Mouse (Mus musculus): ENCODE results near the gene Lta. TPM values are rescaled to one million over a fixed set of nuclear protein-coding genes. Genes with fewer than 3 reads are reported as not detected.

Lta gene
- polyA plus RNA-seq, 1 experiment, result 4.4 TPM

DNA sequence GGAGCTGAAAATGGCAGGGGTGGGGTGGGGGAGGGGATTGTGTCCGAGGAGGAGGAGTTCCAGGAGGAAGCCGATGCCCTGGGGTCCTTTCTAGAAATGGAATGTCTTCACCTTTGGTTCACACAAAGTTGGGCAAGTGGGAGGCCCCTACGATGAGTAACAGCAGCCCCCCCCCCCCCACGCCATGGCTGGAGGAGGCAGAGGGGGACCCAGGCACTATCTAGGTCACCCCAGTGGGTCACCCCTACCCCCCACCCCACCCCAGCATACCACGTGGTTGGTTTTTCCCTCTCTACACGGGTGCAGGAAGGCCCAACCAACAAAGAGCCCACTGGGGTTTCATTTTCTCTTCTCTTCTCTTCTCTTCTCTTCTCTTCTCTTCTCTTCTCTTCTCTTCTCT, 8.0 kb downstream of the Lta start:
- no peak overlapping the region for H3K27ac ChIP-seq (ENCODE audit: control insufficient read depth, insufficient read depth, low read depth, low read length, poor library complexity)
- TF ChIP-seq POLR2A (IDR thresholded peaks at IDR 0.05; ENCODE audit: borderline replicate concordance, control insufficient read depth, low read depth, low read length), result no peak
- H3K4me3 ChIP-seq (replicated peaks; ENCODE audit: control insufficient read depth, low read depth, low read length), result no peak overlapping the region
- WGBS, result 8% methylated on average over 6 of the region's 6 CpGs
- H3K4me1 ChIP-seq (ENCODE audit: control insufficient read depth, insufficient read depth, low read length), result peaks cover 6% of the 10 kb centered on the region; the same call in 1 of the 2 replicates

DNA sequence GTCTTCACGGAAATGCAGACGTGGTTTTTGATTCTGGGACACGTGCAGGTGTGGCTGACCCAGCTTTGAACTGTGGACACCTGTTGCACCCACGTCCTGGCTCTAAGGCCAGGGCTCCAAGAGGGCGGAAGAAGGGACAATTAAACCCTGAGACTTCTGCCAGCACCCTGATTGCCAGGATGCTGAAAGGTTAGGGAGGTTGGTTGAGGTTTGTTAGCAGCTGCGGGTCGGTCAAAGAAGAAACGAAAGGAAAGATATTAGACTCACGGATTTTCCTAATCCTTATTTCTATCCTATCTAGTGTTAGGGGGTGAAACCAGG, 8.9 kb downstream of the Lta start:
- Histone ChIP-seq H3K27ac (ENCODE audit: control insufficient read depth, insufficient read depth, low read depth, low read length, poor library complexity) (peak overlapping the region; percentile 90; the same call in 1 of the 2 replicates), H3K4me3 (replicated peaks; ENCODE audit: control insufficient read depth, low read depth, low read length) (peak overlapping the region; percentile 62), H3K4me1 (ENCODE audit: control insufficient read depth, insufficient read depth, low read length) (peaks cover 8% of the 10 kb centered on the region; the same call in 1 of the 2 replicates)
- 25% methylated on average over 9 of the region's 9 CpGs for WGBS
- TF ChIP-seq POLR2A (IDR thresholded peaks at IDR 0.05; ENCODE audit: borderline replicate concordance, control insufficient read depth, low read depth, low read length), result no peak
- TF ChIP-seq CTCF (IDR thresholded peaks at IDR 0.05; ENCODE audit: control insufficient read depth, insufficient read depth, low read length), result no peak

DNA sequence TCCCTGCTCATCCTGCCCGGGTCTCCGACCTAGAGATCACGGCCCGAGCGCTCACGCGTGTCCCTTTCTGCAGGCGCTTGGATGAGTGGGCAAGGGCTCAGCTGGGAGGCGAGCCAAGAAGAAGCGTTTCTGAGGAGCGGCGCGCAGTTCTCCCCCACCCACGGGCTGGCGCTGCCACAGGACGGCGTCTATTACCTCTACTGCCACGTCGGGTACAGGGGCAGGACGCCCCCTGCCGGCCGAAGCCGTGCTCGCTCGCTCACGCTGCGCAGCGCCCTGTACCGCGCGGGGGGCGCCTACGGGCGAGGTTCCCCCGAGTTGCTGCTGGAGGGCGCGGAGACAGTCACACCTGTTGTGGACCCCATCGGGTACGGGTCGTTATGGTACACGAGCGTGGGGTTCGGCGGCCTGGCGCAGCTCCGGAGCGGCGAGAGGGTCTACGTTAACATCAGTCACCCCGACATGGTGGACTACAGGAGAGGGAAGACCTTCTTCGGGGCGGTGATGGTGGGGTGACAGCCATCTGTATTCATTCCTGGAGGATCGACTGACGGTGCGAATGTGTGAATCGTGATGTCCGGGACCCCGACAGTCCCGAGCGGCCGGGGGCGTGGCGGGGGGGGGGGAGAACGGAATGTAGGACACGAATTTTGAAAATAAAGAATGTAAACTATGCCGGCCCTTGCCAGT, 9.4 kb downstream of the Lta start:
- peak overlapping the region; percentile 90 for H3K27ac ChIP-seq (ENCODE audit: control insufficient read depth, insufficient read depth, low read depth, low read length, poor library complexity)
- peaks cover 9% of the 10 kb centered on the region; the same call in 1 of the 2 replicates for H3K4me1 ChIP-seq (ENCODE audit: control insufficient read depth, insufficient read depth, low read length)
- 1% methylated on average over 66 of the region's 66 CpGs for WGBS
- peak overlapping the region; percentile 62 for H3K4me3 ChIP-seq (replicated peaks; ENCODE audit: control insufficient read depth, low read depth, low read length)
- peak; percentile 93 for TF ChIP-seq CTCF (IDR thresholded peaks at IDR 0.05; ENCODE audit: control insufficient read depth, insufficient read depth, low read length)
- peak; percentile 67; the same call in 1 of the 2 replicates for TF ChIP-seq POLR2A (IDR thresholded peaks at IDR 0.05; ENCODE audit: borderline replicate concordance, control insufficient read depth, low read depth, low read length)

DNA sequence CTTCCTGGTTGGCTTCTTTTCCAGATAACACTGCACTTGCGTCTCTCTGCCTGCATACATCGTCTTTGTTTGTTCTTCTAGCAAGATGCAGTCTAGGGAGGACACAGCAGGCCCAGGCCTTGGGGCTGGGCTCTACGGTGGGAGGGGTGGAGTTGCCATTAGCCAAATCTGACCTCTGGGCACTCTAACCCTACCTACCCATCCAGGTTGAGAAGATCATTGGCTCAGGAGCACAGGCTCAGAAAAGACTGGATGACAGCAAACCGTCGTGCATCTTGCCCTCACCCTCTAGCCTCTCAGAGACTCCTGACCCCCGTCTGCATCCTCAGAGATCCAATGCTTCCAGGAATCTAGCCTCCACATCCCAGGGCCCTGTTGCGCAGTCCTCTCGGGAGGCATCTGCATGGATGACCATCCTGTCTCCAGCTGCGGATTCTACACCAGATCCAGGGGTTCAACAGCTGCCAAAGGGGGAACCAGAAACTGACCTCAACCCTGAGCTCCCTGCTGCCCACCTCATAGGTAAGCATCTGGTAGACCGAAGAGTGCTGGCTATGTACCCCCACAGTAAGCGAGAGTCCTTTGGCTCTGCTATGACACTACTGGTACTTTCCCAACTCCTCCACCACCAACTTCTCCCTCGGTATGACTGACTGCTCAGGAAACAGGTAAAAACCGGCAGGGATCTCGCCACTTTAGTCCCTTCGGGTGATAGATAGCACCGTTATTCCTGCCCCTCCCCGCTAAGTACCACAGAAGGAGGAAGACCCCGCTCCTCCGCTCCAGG, 10.1 kb downstream of the Lta start:
- TF ChIP-seq POLR2A (IDR thresholded peaks at IDR 0.05; ENCODE audit: borderline replicate concordance, control insufficient read depth, low read depth, low read length) (0 out of 2 replicates have a peak, but pooled peaks have one; percentile 1), CTCF (IDR thresholded peaks at IDR 0.05; ENCODE audit: control insufficient read depth, insufficient read depth, low read length) (no peak)
- H3K4me1 ChIP-seq (ENCODE audit: control insufficient read depth, insufficient read depth, low read length), result peaks cover 13% of the 10 kb centered on the region; the same call in 1 of the 2 replicates
- H3K4me3 ChIP-seq (replicated peaks; ENCODE audit: control insufficient read depth, low read depth, low read length), result peak overlapping the region; percentile 62
- peak overlapping the region; percentile 90 for H3K27ac ChIP-seq (ENCODE audit: control insufficient read depth, insufficient read depth, low read depth, low read length, poor library complexity)
- WGBS, result 20% methylated on average over 19 of the region's 19 CpGs

DNA sequence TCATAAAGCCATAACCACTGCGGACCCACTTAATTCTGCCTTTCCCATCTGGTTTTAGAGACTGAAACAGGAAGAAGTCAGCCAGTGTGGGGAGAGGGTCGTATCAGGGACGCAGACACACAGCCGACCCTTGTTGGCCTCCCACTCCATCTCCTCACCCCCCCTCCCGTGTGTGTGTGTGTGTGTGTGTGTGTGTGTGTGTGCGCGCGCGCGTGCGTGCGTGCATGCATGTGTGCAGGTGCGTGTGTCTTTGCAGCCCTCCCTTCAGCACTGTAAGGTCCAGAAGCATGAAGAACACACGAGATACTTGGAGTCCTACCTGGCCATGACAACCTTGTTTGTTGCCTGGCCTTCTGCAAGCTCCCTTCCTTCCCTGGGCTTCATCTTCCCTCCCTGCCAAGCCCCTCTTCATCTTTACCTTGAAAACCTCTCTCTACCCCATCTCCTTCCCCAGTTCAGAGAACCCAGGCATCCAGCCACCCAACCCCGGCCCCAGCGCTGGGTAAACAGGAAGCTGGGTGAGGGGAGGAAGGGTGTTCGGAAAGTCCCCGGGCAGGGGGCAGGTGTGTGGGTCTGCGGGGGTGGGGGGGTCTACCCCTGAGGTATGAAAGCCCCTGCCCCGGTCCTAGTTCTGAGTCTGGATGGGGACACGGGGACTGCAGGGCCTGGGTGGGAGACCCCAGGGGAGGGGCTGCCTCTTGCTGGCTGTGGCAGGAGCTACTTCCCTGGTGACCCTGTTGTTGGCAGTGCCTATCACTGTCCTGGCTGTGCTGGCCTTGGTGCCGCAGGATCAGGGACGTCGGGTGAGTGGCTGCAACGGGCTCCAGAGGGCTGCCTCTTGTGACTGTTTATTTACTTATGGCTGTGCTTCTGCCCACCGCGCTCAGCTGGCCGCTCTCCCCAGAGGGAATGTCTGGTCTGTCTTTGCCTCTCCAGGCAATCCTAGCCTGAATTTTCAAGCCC, 11.0 kb downstream of the Lta start, which contains the start of gene Ltb:
TSS of gene Ltb (plus strand) at position 559 of the 963 bp plus-strand sequence.
- peak; percentile 48; the same call in 1 of the 2 replicates for TF ChIP-seq POLR2A (IDR thresholded peaks at IDR 0.05; ENCODE audit: borderline replicate concordance, control insufficient read depth, low read depth, low read length)
- TF ChIP-seq CTCF (IDR thresholded peaks at IDR 0.05; ENCODE audit: control insufficient read depth, insufficient read depth, low read length), result no peak
- peak within 1 kb of the TSS; percentile 90 for H3K27ac ChIP-seq (ENCODE audit: control insufficient read depth, insufficient read depth, low read depth, low read length, poor library complexity)
- H3K4me1 ChIP-seq (ENCODE audit: control insufficient read depth, insufficient read depth, low read length), result peaks cover 13% of the 10 kb centered on the region; the same call in 1 of the 2 replicates
- WGBS, result 8% methylated on average over 28 of the region's 28 CpGs
- H3K4me3 ChIP-seq (replicated peaks; ENCODE audit: control insufficient read depth, low read depth, low read length), result peak within 1 kb of the TSS; percentile 73

DNA sequence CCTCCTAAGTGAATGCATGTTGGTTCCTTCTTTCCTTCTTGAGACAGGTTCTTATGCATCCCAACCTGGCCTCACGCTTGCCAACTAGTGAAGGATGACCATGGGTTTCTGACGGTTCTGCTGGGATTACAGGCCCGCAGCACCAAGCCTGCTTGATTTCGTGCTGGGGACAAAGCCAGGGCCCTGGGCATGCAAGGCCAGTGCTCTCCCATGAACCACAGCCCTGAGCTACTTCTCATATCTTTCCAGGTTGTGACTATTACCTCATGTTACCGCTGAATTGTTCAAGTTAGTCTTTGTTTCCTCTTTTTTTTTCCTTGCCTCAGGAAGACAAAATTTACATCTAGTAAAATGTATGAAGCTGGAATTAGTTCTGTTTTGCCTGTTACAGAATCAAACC, 12.2 kb downstream of the Lta start:
- peak overlapping the region; percentile 92 for H3K27ac ChIP-seq (ENCODE audit: control insufficient read depth, insufficient read depth, low read depth, low read length, poor library complexity)
- peaks cover 13% of the 10 kb centered on the region; the same call in 1 of the 2 replicates for H3K4me1 ChIP-seq (ENCODE audit: control insufficient read depth, insufficient read depth, low read length)
- H3K4me3 ChIP-seq (replicated peaks; ENCODE audit: control insufficient read depth, low read depth, low read length), result no peak overlapping the region
- TF ChIP-seq CTCF (IDR thresholded peaks at IDR 0.05; ENCODE audit: control insufficient read depth, insufficient read depth, low read length), result no peak
- no peak for TF ChIP-seq POLR2A (IDR thresholded peaks at IDR 0.05; ENCODE audit: borderline replicate concordance, control insufficient read depth, low read depth, low read length)
- 14% methylated on average over 5 of the region's 5 CpGs for WGBS

DNA sequence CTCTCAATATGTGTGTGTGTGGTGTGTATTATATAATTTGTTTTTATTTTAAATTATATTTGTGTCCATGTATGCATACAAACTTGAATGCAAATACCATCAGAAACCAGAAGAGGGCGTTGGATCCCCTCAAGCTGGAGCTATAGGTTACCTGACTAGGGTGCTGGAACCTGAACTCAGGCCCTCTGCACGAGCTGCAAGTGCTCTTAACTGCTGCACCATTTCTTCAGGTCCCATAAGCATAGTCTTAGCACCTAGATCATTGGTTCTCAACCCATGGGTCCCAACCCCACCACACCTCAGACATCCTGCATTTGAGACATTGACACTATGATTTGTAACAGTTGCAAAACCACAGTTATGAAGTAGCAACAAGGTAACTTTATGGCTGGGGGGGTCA, 13.4 kb downstream of the Lta start:
- Histone ChIP-seq H3K4me1 (ENCODE audit: control insufficient read depth, insufficient read depth, low read length) (peaks cover 13% of the 10 kb centered on the region; the same call in 1 of the 2 replicates), H3K27ac (ENCODE audit: control insufficient read depth, insufficient read depth, low read depth, low read length, poor library complexity) (peak overlapping the region; percentile 42; the same call in 1 of the 2 replicates), H3K4me3 (replicated peaks; ENCODE audit: control insufficient read depth, low read depth, low read length) (no peak overlapping the region)
- peak; percentile 4; the same call in 1 of the 2 replicates for TF ChIP-seq CTCF (IDR thresholded peaks at IDR 0.05; ENCODE audit: control insufficient read depth, insufficient read depth, low read length)
- no peak for TF ChIP-seq POLR2A (IDR thresholded peaks at IDR 0.05; ENCODE audit: borderline replicate concordance, control insufficient read depth, low read depth, low read length)
- WGBS, result 55% methylated on average over 2 of the region's 2 CpGs
